ENCODE assay signal across 27 mouse cellular contexts in the genomic region with DNA sequence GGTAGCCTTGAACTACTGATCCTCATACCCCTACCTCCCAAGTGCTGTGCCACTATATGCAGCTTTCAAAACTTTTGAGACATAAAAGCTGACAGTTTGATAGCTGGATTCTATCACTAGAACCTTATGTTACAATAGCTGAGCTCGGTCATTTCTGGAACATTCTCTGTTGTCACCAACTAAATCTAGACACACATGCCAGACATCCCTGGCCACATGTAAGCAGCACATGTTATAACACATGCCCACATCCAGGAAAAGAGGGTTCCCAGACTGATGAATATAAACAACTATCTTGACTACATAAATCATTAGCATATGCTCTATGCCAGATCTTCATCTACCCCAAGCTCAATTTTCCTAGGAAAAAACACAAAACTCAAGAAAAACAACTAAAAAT. TPM values are rescaled to one million over a fixed set of nuclear protein-coding genes. Genes with fewer than 3 reads are reported as not detected.
DNase-seq lines count a peak whose midpoint lies in the region; ATAC-seq and TF ChIP-seq lines count a peak whose summit lies in the region.
"Had no signal": no experiment of that assay in that cellular context is flagged by ENCODE, and none has a peak within 500 bp of the region (broad histone marks: within the 10 kb centered on the region; RNA-seq: fewer than 3 reads in every experiment).

No protein-coding gene starts in this region.

- intact Hi-C loops in gastrocnemius, adult 2 months (cut with DNase I): no loop called here
- intact Hi-C loops in gastrocnemius, postnatal 14 days (cut with DNase I; ENCODE audit: low total_unique reads): loop anchor here (10.0 kb wide), 1 partner anchor 68 kb away; no protein-coding TSS in a partner anchor

- H3K4me2 ChIP-seq in forebrain, embryonic 14.5 days (ENCODE audit: low read length): no peak overlapping the region
- H3K4me2 ChIP-seq in forebrain, embryonic 15.5 days (replicated peaks): no peak overlapping the region
- H3K4me2 ChIP-seq: embryonic facial prominence, embryonic 13.5 days; heart, embryonic 12.5 days; heart, embryonic 15.5 days; hindbrain, embryonic 14.5 days had no signal

- DNase-seq in forebrain, embryonic 14.5 days (ENCODE audit: low spot score): peak; percentile 7
- no peak for DNase-seq in gastrocnemius, adult 2 months
- no peak for DNase-seq in gastrocnemius, postnatal 14 days
- peak; percentile 26 to 50 for DNase-seq in layer of hippocampus, adult 2 months (ENCODE audit: low spot score in 2 of 2)
- DNase-seq in layer of hippocampus, postnatal 10 days (ENCODE audit: low spot score in 2 of 2): no peak
- peak; percentile 1 for DNase-seq in urinary bladder, postnatal 25 days (ENCODE audit: low spot score)
- DNase-seq in urinary bladder, postnatal 10 days (ENCODE audit: low spot score): no peak
- DNase-seq: adrenal gland, adult 8-10 months; adrenal gland, postnatal 25 days; cerebellum, adult 11-12 months; cerebellum, adult 8-10 months; cerebellum, postnatal 10 days; cerebellum, postnatal 36 days; embryo, embryonic 11 days; gastrocnemius, postnatal 10 days; heart, postnatal 14 days; heart, postnatal 4 days had no signal

- ATAC-seq in forebrain, embryonic 14.5 days: no peak
- ATAC-seq in forebrain, embryonic 15.5 days (replicated peaks): no peak
- ATAC-seq: activated CD4-positive, CD25-positive, alpha-beta regulatory T cell, adult 4 months; hindbrain, postnatal 0 days; inflammation-experienced regulatory T-cells, adult 6 months had no signal

- no peaks in the 10 kb centered on the region for H3K9me3 ChIP-seq in forebrain, embryonic 14.5 days (replicated peaks; ENCODE audit: control insufficient read depth, low read length)
- H3K9me3 ChIP-seq in forebrain, embryonic 15.5 days: no peaks in the 10 kb centered on the region
- H3K9me3 ChIP-seq: embryonic facial prominence, embryonic 10.5 days; embryonic facial prominence, embryonic 13.5 days; heart, embryonic 12.5 days; heart, embryonic 15.5 days had no signal

- WGBS in forebrain, embryonic 14.5 days: 87% methylated on average over 1 of the region's 1 CpGs
- 67% methylated on average over 1 of the region's 1 CpGs for WGBS in forebrain, embryonic 15.5 days

- H3K9ac ChIP-seq in forebrain, embryonic 14.5 days (ENCODE audit: low read length): no peak overlapping the region
- H3K9ac ChIP-seq in forebrain, embryonic 15.5 days (replicated peaks): no peak overlapping the region
- H3K9ac ChIP-seq: embryonic facial prominence, embryonic 13.5 days; heart, embryonic 12.5 days; heart, embryonic 15.5 days; hindbrain, embryonic 14.5 days had no signal

- no peak overlapping the region for H3K27ac ChIP-seq in forebrain, embryonic 14.5 days (ENCODE audit: low read depth, low read length)
- H3K27ac ChIP-seq in forebrain, embryonic 15.5 days (replicated peaks): no peak overlapping the region
- H3K27ac ChIP-seq in gastrocnemius, adult 2 months: peak overlapping the region; percentile 38; the same call in 1 of the 2 replicates
- H3K27ac ChIP-seq in layer of hippocampus, adult 2 months: peak overlapping the region; percentile 23; the same call in 1 of the 2 replicates
- H3K27ac ChIP-seq: embryonic facial prominence, embryonic 10.5 days; embryonic facial prominence, embryonic 13.5 days; heart, embryonic 15.5 days; hindbrain, embryonic 14.5 days; hindbrain, postnatal 0 days had no signal

- no peak overlapping the region for H3K4me3 ChIP-seq in forebrain, embryonic 14.5 days (ENCODE audit: low read depth, low read length)
- no peak overlapping the region for H3K4me3 ChIP-seq in forebrain, embryonic 15.5 days
- no peak overlapping the region for H3K4me3 ChIP-seq in gastrocnemius, adult 2 months
- no peak overlapping the region for H3K4me3 ChIP-seq in layer of hippocampus, adult 2 months
- H3K4me3 ChIP-seq: embryonic facial prominence, embryonic 10.5 days; embryonic facial prominence, embryonic 13.5 days; erythroblast, embryonic 14.5 days; heart, embryonic 12.5 days; heart, embryonic 15.5 days had no signal

- H3K4me1 ChIP-seq in forebrain, embryonic 14.5 days (ENCODE audit: control insufficient read depth, insufficient read depth, low read length): no peaks in the 10 kb centered on the region
- no peaks in the 10 kb centered on the region for H3K4me1 ChIP-seq in forebrain, embryonic 15.5 days
- H3K4me1 ChIP-seq: embryonic facial prominence, embryonic 10.5 days; embryonic facial prominence, embryonic 13.5 days; heart, embryonic 12.5 days; heart, embryonic 15.5 days had no signal

- H3K36me3 ChIP-seq in forebrain, embryonic 14.5 days (ENCODE audit: control insufficient read depth, insufficient read depth, low read length): no peaks in the 10 kb centered on the region
- no peaks in the 10 kb centered on the region for H3K36me3 ChIP-seq in forebrain, embryonic 15.5 days
- H3K36me3 ChIP-seq: embryonic facial prominence, embryonic 10.5 days; embryonic facial prominence, embryonic 13.5 days; heart, embryonic 15.5 days had no signal

- no peak for TF ChIP-seq CTCF in gastrocnemius, adult 2 months (IDR thresholded peaks at IDR 0.05)
- no peak for TF ChIP-seq CTCF in layer of hippocampus, adult 2 months (conservative IDR thresholded peaks at IDR 0.05)

- H3K27me3 ChIP-seq in forebrain, embryonic 14.5 days (replicated peaks; ENCODE audit: control insufficient read depth, insufficient read depth, low read length): no peaks in the 10 kb centered on the region
- H3K27me3 ChIP-seq in forebrain, embryonic 15.5 days: no peaks in the 10 kb centered on the region
- H3K27me3 ChIP-seq: embryonic facial prominence, embryonic 13.5 days; heart, embryonic 12.5 days; heart, embryonic 15.5 days had no signal

RNA-seq across cellular contexts. Expression of a gene that starts 21.8 kb away (rescaled TPM):
- polyA plus RNA-seq in forebrain, embryonic 14.5 days (2014; fragmentation: Nextera tagmentation; extraction: Ambion mirVana): 6.7 and 7.1 TPM in 2 replicates
- polyA plus RNA-seq in forebrain, embryonic 15.5 days (2015; fragmentation: Nextera tagmentation; extraction: Ambion mirVana): 7.3 and 8.2 TPM in 2 replicates
- total RNA-seq in gastrocnemius, adult 2 months (2021): 10 to 100 TPM; 49.9 to 91.6 TPM
- total RNA-seq in gastrocnemius, postnatal 14 days (2021): 10 to 100 TPM; 48.8 to 50.8 TPM
- 10 to 100 TPM; 61.4 to 66.8 TPM for total RNA-seq in layer of hippocampus, adult 2 months (2021)
- 10 to 100 TPM; 37.8 to 46.8 TPM for total RNA-seq in layer of hippocampus, postnatal 10 days (2021)
- polyA plus RNA-seq: erythroblast, embryonic 14.5 days had no signal

RNA-seq across cellular contexts. Expression of a gene that starts 53.8 kb away (rescaled TPM):
- polyA plus RNA-seq in forebrain, embryonic 14.5 days (2014; fragmentation: Nextera tagmentation; extraction: Ambion mirVana): 28.7 and 34.3 TPM in 2 replicates
- polyA plus RNA-seq in forebrain, embryonic 15.5 days (2015; fragmentation: Nextera tagmentation; extraction: Ambion mirVana): 29.5 and 33.3 TPM in 2 replicates
- total RNA-seq in gastrocnemius, adult 2 months (2021): 10 to 100 TPM; 30.1 to 44.9 TPM
- total RNA-seq in gastrocnemius, postnatal 14 days (2021): 10 to 100 TPM; 33.5 to 33.8 TPM
- total RNA-seq in layer of hippocampus, adult 2 months (2021): 10 to 100 TPM; 78.9 to 83.9 TPM
- total RNA-seq in layer of hippocampus, postnatal 10 days (2021): 10 to 100 TPM; 74.7 to 83.0 TPM

RNA-seq across cellular contexts. Expression of a gene that starts 54.0 kb away (rescaled TPM):
- polyA plus RNA-seq in forebrain, embryonic 14.5 days (2014; fragmentation: Nextera tagmentation; extraction: Ambion mirVana): 374 and 464 TPM in 2 replicates
- polyA plus RNA-seq in forebrain, embryonic 15.5 days (2015; fragmentation: Nextera tagmentation; extraction: Ambion mirVana): 315 and 322 TPM in 2 replicates
- total RNA-seq in gastrocnemius, adult 2 months (2021): 100 to 1,000 TPM; 519 to 581 TPM
- 100 to 1,000 TPM; 678 to 745 TPM for total RNA-seq in gastrocnemius, postnatal 14 days (2021)
- 100 to 1,000 TPM; 389 to 396 TPM for total RNA-seq in layer of hippocampus, adult 2 months (2021)
- total RNA-seq in layer of hippocampus, postnatal 10 days (2021): 100 to 1,000 TPM; 477 to 590 TPM

Comparison
In these comparisons a context has a peak if more than half of its experiments do, and no peak if none do; other contexts are left out.
1. DNase-seq: peak in forebrain, embryonic 14.5 days (single experiment), layer of hippocampus, adult 2 months (2 of 2) and urinary bladder, postnatal 25 days (single experiment); none in gastrocnemius, adult 2 months (single experiment), gastrocnemius, postnatal 14 days (single experiment), layer of hippocampus, postnatal 10 days (0 of 2) and urinary bladder, postnatal 10 days (single experiment).
2. H3K27ac ChIP-seq: peak in gastrocnemius, adult 2 months (single experiment) and layer of hippocampus, adult 2 months (single experiment); none in forebrain, embryonic 14.5 days (single experiment) and forebrain, embryonic 15.5 days (single experiment).